ENCODE assay signal across 8 mouse cellular contexts in the genomic region with DNA sequence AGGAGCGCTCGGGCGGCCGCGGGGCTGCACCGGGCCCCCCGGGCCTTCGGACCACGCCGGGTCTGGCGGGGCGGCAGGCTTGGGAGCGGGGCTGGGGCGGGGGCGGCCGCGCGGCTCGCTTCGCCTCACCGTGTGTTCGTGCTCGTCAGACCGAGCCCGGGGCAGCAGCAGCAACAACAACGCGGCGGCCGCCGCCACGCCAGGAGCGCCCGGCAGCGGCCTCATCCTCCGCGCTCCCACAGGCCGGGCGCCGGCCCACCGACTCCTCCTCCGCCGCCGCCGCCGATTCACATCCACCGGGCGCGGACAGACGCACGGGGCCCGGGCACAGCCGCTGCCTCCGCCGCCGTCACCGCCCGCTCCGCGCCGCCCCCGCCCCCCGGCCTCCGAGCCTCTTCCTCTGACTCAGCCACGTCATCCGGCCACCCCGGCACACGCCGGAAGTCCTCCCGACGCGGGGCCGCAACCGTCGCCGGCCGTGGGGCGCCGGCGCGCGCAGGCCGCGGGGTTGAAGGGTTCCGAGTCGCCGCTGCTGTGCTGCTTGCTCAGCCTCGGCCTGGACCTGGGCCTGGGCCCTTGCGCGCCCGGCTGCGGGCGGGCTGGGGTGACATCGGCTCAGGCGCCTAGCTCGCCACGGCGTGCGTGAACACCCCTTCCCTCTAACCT. TPM values are rescaled to one million over a fixed set of nuclear protein-coding genes. Genes with fewer than 3 reads are reported as not detected.
DNase-seq lines count a peak whose midpoint lies in the region; ATAC-seq and TF ChIP-seq lines count a peak whose summit lies in the region.

A gene (minus strand): TSS at position 368 of the 666 bp plus-strand sequence.

- DNase-seq in c-Kit-positive CD71-positive TER-119-positive erythroid progenitor cells, embryonic 14.5 days (ENCODE audit: low spot score): peak; percentile 72
- peak; percentile 90 to 91 for DNase-seq in heart, postnatal 10 days
- peak; percentile 87 for DNase-seq in layer of hippocampus, adult 11-12 months (ENCODE audit: low spot score)
- peak; percentile 86 to 90 for DNase-seq in lung, adult 18-20 months
- DNase-seq in testis, postnatal 14 days (ENCODE audit: low spot score): peak; percentile 90

- H3K27me3 ChIP-seq in E14TG2a.4 (ENCODE audit: insufficient read depth, low read length): peaks cover 5% of the 10 kb centered on the region; the same call in 1 of the 2 replicates
- no peaks in the 10 kb centered on the region for H3K27me3 ChIP-seq in forebrain, embryonic 13.5 days
- H3K27me3 ChIP-seq in neural tube, embryonic 15.5 days (replicated peaks): no peaks in the 10 kb centered on the region

- peak within 1 kb of the TSS; percentile 96 for H3K27ac ChIP-seq in forebrain, embryonic 13.5 days
- peak within 1 kb of the TSS; percentile 98 for H3K27ac ChIP-seq in neural tube, embryonic 15.5 days (replicated peaks)

- H3K4me3 ChIP-seq in E14TG2a.4 (replicated peaks; ENCODE audit: low read length): peak within 1 kb of the TSS; percentile 91
- peak within 1 kb of the TSS; percentile 94 for H3K4me3 ChIP-seq in forebrain, embryonic 13.5 days
- peak within 1 kb of the TSS; percentile 69 for H3K4me3 ChIP-seq in neural tube, embryonic 15.5 days (replicated peaks)

- no peak for TF ChIP-seq CTCF in E14TG2a.4 (conservative IDR thresholded peaks at IDR 0.05; ENCODE audit: low read length)

- peak within 1 kb of the TSS; percentile 77 for H3K4me2 ChIP-seq in forebrain, embryonic 13.5 days
- peak within 1 kb of the TSS; percentile 75 for H3K4me2 ChIP-seq in neural tube, embryonic 15.5 days

- H3K4me1 ChIP-seq in E14TG2a.4 (replicated peaks; ENCODE audit: low read depth, low read length): peaks cover 53% of the 10 kb centered on the region
- peaks cover 32% of the 10 kb centered on the region for H3K4me1 ChIP-seq in forebrain, embryonic 13.5 days
- H3K4me1 ChIP-seq in neural tube, embryonic 15.5 days: peaks cover 38% of the 10 kb centered on the region

- peaks cover 4% of the 10 kb centered on the region; the same call in 1 of the 2 replicates for H3K36me3 ChIP-seq in E14TG2a.4 (ENCODE audit: insufficient read depth, low read length)
- no peaks in the 10 kb centered on the region for H3K36me3 ChIP-seq in forebrain, embryonic 13.5 days (ENCODE audit: poor library complexity, severe bottlenecking)
- no peaks in the 10 kb centered on the region for H3K36me3 ChIP-seq in neural tube, embryonic 15.5 days

- ATAC-seq in forebrain, embryonic 13.5 days: peak; percentile 94
- peak; percentile 96 for ATAC-seq in neural tube, embryonic 15.5 days (ENCODE audit: low FRiP score)

- intact Hi-C loops in heart, postnatal 10 days (cut with DNase I): no loop called here

- peak within 1 kb of the TSS; percentile 95 for H3K9ac ChIP-seq in forebrain, embryonic 13.5 days
- peak within 1 kb of the TSS; percentile 72 for H3K9ac ChIP-seq in neural tube, embryonic 15.5 days (replicated peaks)

- H3K9me3 ChIP-seq in E14TG2a.4 (ENCODE audit: low read length): no peaks in the 10 kb centered on the region
- no peaks in the 10 kb centered on the region for H3K9me3 ChIP-seq in forebrain, embryonic 13.5 days (replicated peaks)
- no peaks in the 10 kb centered on the region for H3K9me3 ChIP-seq in neural tube, embryonic 15.5 days (replicated peaks)

- WGBS in forebrain, embryonic 13.5 days: under 1% methylated on average over 77 of the region's 98 CpGs
- WGBS in neural tube, embryonic 15.5 days: under 1% methylated on average over 64 of the region's 98 CpGs

RNA-seq across cellular contexts. Expression of the gene that starts here (rescaled TPM):
- polyA plus RNA-seq in forebrain, embryonic 13.5 days (2015; fragmentation: Nextera tagmentation; extraction: Ambion mirVana): 81.3 and 84.2 TPM in 2 replicates
- 100 to 1,000 TPM; 109 to 121 TPM for total RNA-seq in heart, postnatal 10 days (2021)
- polyA plus RNA-seq in neural tube, embryonic 15.5 days (2015; fragmentation: Nextera tagmentation; extraction: Ambion mirVana): 86.2 and 100 TPM in 2 replicates

Comparison
In these comparisons a context has a peak if more than half of its experiments do, and no peak if none do; other contexts are left out.
1. Peak in every context shown above with its lines: DNase-seq, ATAC-seq, H3K4me3 ChIP-seq and H3K27ac ChIP-seq.